Mouse (Mus musculus) cerebellum, adult 11 months (tissue): Measurements from ENCODE around the gene Pla1a.
A peak's percentile ranks its signal among the peaks of the same experiment; 100 is the strongest.
"Not testable (repeated sequence)": the region's sequence is repeated elsewhere in the genome, so short reads cannot be mapped to it uniquely, and the experiment has no call there.

Experiments used
- DNase-seq: peaks from one replicate; pipeline ENCODE4 v3.0.0; 2022

The Pla1a gene

GRCm38 (mm10) chr16:38456812-38457567, 24.0 kb upstream of the Pla1a start:
- no peak for DNase-seq

GRCm38 (mm10) chr16:38455511-38456418, 22.8 kb upstream of the Pla1a start, which contains the start of gene Cd80:
Gene Cd80, plus strand, starts transcription at chr16:38455561.
- no peak for DNase-seq

- no peak for DNase-seq
These were observed 21.7 kb upstream of the Pla1a start for GRCm38 (mm10) chr16:38454533-38455254.

- no peak for DNase-seq
These were observed 21.0 kb upstream of the Pla1a start for GRCm38 (mm10) chr16:38453952-38454351.

- no peak for DNase-seq
These were observed 20.2 kb upstream of the Pla1a start for GRCm38 (mm10) chr16:38453203-38453553.

- DNase-seq: peak; percentile 88
These were observed 19.7 kb upstream of the Pla1a start, which contains the start of gene Adprh for GRCm38 (mm10) chr16:38452442-38453202. Gene Adprh, minus strand, starts transcription at chr16:38452703.

GRCm38 (mm10) chr16:38451421-38452205, 18.7 kb upstream of the Pla1a start:
- DNase-seq: no peak

GRCm38 (mm10) chr16:38450707-38451106, 17.8 kb upstream of the Pla1a start:
- no peak for DNase-seq

GRCm38 (mm10) chr16:38448458-38448857, 15.5 kb upstream of the Pla1a start:
- DNase-seq: no peak

- no peak for DNase-seq
These were observed 14.4 kb upstream of the Pla1a start for GRCm38 (mm10) chr16:38447366-38447765.

GRCm38 (mm10) chr16:38446141-38446540, 13.2 kb upstream of the Pla1a start:
- DNase-seq: not testable (repeated sequence)

- no peak for DNase-seq
These were observed 12.6 kb upstream of the Pla1a start for GRCm38 (mm10) chr16:38445576-38445975.

- no peak for DNase-seq
These were observed 12.1 kb upstream of the Pla1a start for GRCm38 (mm10) chr16:38445046-38445445.

- no peak for DNase-seq
These were observed 10.9 kb upstream of the Pla1a start for GRCm38 (mm10) chr16:38443721-38444464.

GRCm38 (mm10) chr16:38442216-38442615, 9.3 kb upstream of the Pla1a start:
- no peak for DNase-seq

GRCm38 (mm10) chr16:38441611-38442010, 8.7 kb upstream of the Pla1a start:
- no peak for DNase-seq

GRCm38 (mm10) chr16:38440403-38440802, 7.5 kb upstream of the Pla1a start:
- DNase-seq: no peak

GRCm38 (mm10) chr16:38439190-38439589, 6.2 kb upstream of the Pla1a start:
- DNase-seq: no peak

- no peak for DNase-seq
These were observed 1.4 kb upstream of the Pla1a start for GRCm38 (mm10) chr16:38434295-38434795.

- DNase-seq: no peak
These were observed 569 bp upstream of the Pla1a start for GRCm38 (mm10) chr16:38433514-38433913.
